ENCODE assay signal across 8 mouse cellular contexts in the genomic region with DNA sequence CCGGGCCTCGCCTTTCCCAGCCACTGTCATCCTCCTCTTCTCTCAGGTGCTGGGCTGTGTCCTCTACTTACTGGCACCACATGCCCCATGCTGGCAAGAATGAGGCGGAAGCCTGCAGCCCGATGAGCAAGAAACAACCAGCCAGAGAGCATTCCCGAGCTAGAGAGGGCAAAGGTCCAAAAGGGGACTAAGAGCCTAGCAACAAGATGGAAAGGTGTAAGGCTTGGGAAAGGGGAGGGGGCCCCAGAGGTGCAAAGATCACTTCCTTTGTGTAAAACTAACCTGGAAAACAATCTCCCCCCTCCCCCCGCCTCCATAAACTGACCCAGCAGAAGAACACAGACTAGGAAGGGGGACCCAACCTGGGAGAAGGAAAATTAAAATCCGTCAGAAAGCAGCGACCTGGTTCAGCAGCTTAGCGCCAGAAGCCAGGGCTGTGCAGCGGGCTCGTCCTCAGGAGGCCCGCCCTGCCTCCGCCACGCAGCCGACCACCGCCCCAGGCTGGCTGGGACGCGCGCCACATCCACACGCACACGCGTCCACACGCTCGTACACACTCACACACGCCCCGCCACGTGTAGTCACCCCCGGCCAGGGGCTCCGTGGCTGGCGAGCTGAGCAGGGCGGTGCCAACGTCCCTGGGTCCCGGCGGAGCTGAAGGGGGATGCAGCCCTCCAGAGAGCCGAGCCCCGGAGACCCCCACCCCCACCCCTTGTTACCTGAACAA. TPM values are rescaled to one million over a fixed set of nuclear protein-coding genes. Genes with fewer than 3 reads are reported as not detected.
DNase-seq lines count a peak whose midpoint lies in the region; ATAC-seq and TF ChIP-seq lines count a peak whose summit lies in the region.

No protein-coding gene starts in this region.

- no peaks in the 10 kb centered on the region; the same call in 1 of the 2 replicates for H3K27me3 ChIP-seq in heart, embryonic 16.5 days (ENCODE audit: control insufficient read depth, insufficient read depth, low read length)
- no peaks in the 10 kb centered on the region for H3K27me3 ChIP-seq in stomach, embryonic 14.5 days (ENCODE audit: control insufficient read depth, insufficient read depth, low read length)

- H3K79me2 ChIP-seq in macrophage (ENCODE audit: inconsistent target): peaks cover 39% of the 10 kb centered on the region

- no peaks in the 10 kb centered on the region for H3K36me3 ChIP-seq in heart, embryonic 16.5 days (ENCODE audit: control insufficient read depth, insufficient read depth)
- H3K36me3 ChIP-seq in macrophage (ENCODE audit: inconsistent target): no peaks in the 10 kb centered on the region
- H3K36me3 ChIP-seq in stomach, embryonic 14.5 days (ENCODE audit: control insufficient read depth, insufficient read depth, low read length): no peaks in the 10 kb centered on the region

- peak overlapping the region; percentile 68 for H3K4me2 ChIP-seq in heart, embryonic 16.5 days (ENCODE audit: low read depth, low read length)
- peak overlapping the region; percentile 50 for H3K4me2 ChIP-seq in stomach, embryonic 14.5 days (replicated peaks; ENCODE audit: low read depth, low read length)

- peak in 1 of 2 experiments; percentile 15 for DNase-seq in left cerebral cortex, adult 2 months (ENCODE audit: extremely low spot score in 1 of 2, low spot score in 2 of 2)
- DNase-seq in left cerebral cortex, adult 8-10 months (ENCODE audit: low spot score in 2 of 2): no peak
- peak; percentile 41 for DNase-seq in adipocyte (ENCODE audit: low spot score)
- DNase-seq in embryo, embryonic 9.5 days (ENCODE audit: extremely low spot score): peak; percentile 35
- DNase-seq in kidney, postnatal 14 days: peak; percentile 71

- intact Hi-C loops in left cerebral cortex, adult 2 months (cut with DNase I): loop anchor here (2.0 to 10.0 kb wide), 2 partner anchors 49 to 137 kb away; a partner anchor contains a TSS

- no peaks in the 10 kb centered on the region for H3K9me3 ChIP-seq in heart, embryonic 16.5 days (replicated peaks; ENCODE audit: control insufficient read depth, low read length)
- no peaks in the 10 kb centered on the region for H3K9me3 ChIP-seq in stomach, embryonic 14.5 days (ENCODE audit: control insufficient read depth, low read depth, low read length)

- no peaks in the 10 kb centered on the region for H3K4me1 ChIP-seq in heart, embryonic 16.5 days (ENCODE audit: control insufficient read depth, insufficient read depth, low read length)
- H3K4me1 ChIP-seq in stomach, embryonic 14.5 days (ENCODE audit: control insufficient read depth, insufficient read depth, low read length): no peaks in the 10 kb centered on the region

- peak; percentile 72 for ATAC-seq in heart, embryonic 16.5 days (replicated peaks; ENCODE audit: extremely low read depth, insufficient read depth, low FRiP score)
- ATAC-seq in stomach, embryonic 14.5 days (ENCODE audit: insufficient number of reproducible peaks, insufficient read depth, low FRiP score, low read depth): peak; percentile 76

- peak overlapping the region; percentile 83 for H3K27ac ChIP-seq in left cerebral cortex, adult 2 months
- H3K27ac ChIP-seq in heart, embryonic 16.5 days (ENCODE audit: low read length): peak overlapping the region; percentile 61
- H3K27ac ChIP-seq in macrophage: peak overlapping the region; percentile 61
- no peak overlapping the region for H3K27ac ChIP-seq in stomach, embryonic 14.5 days (ENCODE audit: low read length)

- 10% methylated on average over 35 of the region's 36 CpGs for WGBS in heart, embryonic 16.5 days
- 14% methylated on average over 24 of the region's 36 CpGs for WGBS in macrophage (ENCODE audit: missing documents)
- 12% methylated on average over 35 of the region's 36 CpGs for WGBS in stomach, embryonic 14.5 days

- H3K4me3 ChIP-seq in left cerebral cortex, adult 2 months: peak overlapping the region; percentile 68
- peak overlapping the region; percentile 80 for H3K4me3 ChIP-seq in heart, embryonic 16.5 days (ENCODE audit: low read length)
- H3K4me3 ChIP-seq in macrophage (ENCODE audit: inconsistent target): peak overlapping the region; percentile 42
- H3K4me3 ChIP-seq in stomach, embryonic 14.5 days (ENCODE audit: low read depth, low read length): peak overlapping the region; percentile 56

- H3K9ac ChIP-seq in heart, embryonic 16.5 days (ENCODE audit: low read length): peak overlapping the region; percentile 78
- peak overlapping the region; percentile 50; the same call in 1 of the 2 replicates for H3K9ac ChIP-seq in stomach, embryonic 14.5 days (replicated peaks; ENCODE audit: low read depth, low read length)

- TF ChIP-seq CTCF in left cerebral cortex, adult 2 months (IDR thresholded peaks at IDR 0.05): no peak

RNA-seq across cellular contexts. Expression of a gene that starts 0.8 kb away (rescaled TPM):
- total RNA-seq in left cerebral cortex, adult 2 months (2021): 10 to 100 TPM; 44.9 to 46.5 TPM
- total RNA-seq in left cerebral cortex, adult 8-10 months (2022): 10 to 100 TPM; 45.9 to 53.5 (median 52.4) TPM
- 2.8 and 3.4 TPM in 2 replicates for polyA plus RNA-seq in heart, embryonic 16.5 days (2015; fragmentation: Nextera tagmentation; extraction: Ambion mirVana)
- total RNA-seq in macrophage (2018; cell fraction: chromatin; rRNA removed): 10 to 100 TPM in 22 of 26 experiments, 1 to 10 TPM in 4; 4.8 to 65.1 (median 30.3) TPM
- total RNA-seq in macrophage (2018; cell fraction: cytosol; rRNA removed): 10 to 100 TPM; 38.4 to 62.5 (median 51.0) TPM
- 10 to 100 TPM; 16.1 to 95.4 (median 45.5) TPM for total RNA-seq in macrophage (2018; cell fraction: nucleus; rRNA removed)
- polyA plus RNA-seq in macrophage (2018): 31.7 to 69.9 TPM (median 45.2 TPM) in 3 replicates
- polyA plus RNA-seq in stomach, embryonic 14.5 days (2014; fragmentation: Nextera tagmentation; extraction: Ambion mirVana): 7.1 and 8.2 TPM in 2 replicates

RNA-seq across cellular contexts. Expression of a gene that starts 48.7 kb away (rescaled TPM):
- 10 to 100 TPM; 15.5 to 19.2 TPM for total RNA-seq in left cerebral cortex, adult 2 months (2021)
- total RNA-seq in left cerebral cortex, adult 8-10 months (2022): 10 to 100 TPM; 14.9 to 16.8 (median 15.5) TPM
- polyA plus RNA-seq in heart, embryonic 16.5 days (2015; fragmentation: Nextera tagmentation; extraction: Ambion mirVana): 8.8 and 9.0 TPM in 2 replicates
- 10 to 100 TPM; 18.2 to 69.9 (median 55.7) TPM for total RNA-seq in macrophage (2018; cell fraction: chromatin; rRNA removed)
- 10 to 100 TPM; 17.7 to 36.8 (median 28.4) TPM for total RNA-seq in macrophage (2018; cell fraction: cytosol; rRNA removed)
- 10 to 100 TPM; 19.7 to 75.5 (median 42.4) TPM for total RNA-seq in macrophage (2018; cell fraction: nucleus; rRNA removed)
- polyA plus RNA-seq in macrophage (2018): 28.6 to 42.0 TPM (median 33.0 TPM) in 3 replicates
- 16.3 and 20.1 TPM in 2 replicates for polyA plus RNA-seq in stomach, embryonic 14.5 days (2014; fragmentation: Nextera tagmentation; extraction: Ambion mirVana)

Comparison
In these comparisons a context has a peak if more than half of its experiments do, and no peak if none do; other contexts are left out.
1. DNase-seq: peak in adipocyte (single experiment), embryo, embryonic 9.5 days (single experiment) and kidney, postnatal 14 days (single experiment); none in left cerebral cortex, adult 8-10 months (0 of 2).
2. Peak in every context shown above with its lines, with median percentiles within 50 percentile points of each other: H3K4me3 ChIP-seq.